Mouse (Mus musculus): ENCODE measurements around the gene Piezo1.

DNA sequence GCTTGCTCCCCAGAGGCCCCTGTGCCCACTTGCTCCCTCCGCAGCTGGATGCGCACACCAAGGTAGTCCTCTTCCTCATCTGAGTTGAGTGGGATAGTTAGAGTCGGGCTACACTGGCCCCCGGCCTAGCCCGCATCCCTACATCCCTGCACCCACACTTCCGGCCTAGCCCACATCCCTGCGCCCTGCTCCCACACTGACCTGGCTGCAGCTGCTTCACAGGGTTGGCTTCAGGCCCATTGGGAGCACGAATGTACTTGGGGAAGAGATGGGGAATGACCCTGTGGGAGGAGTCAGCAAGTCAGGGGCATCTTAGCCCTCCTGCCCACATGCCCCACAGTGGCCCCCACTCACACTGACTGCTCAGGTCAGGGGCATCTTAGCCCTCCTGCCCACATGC, 68.7 kb downstream of the Piezo1 start:
- TF ChIP-seq TAL1 (IDR thresholded peaks at IDR 0.05; ENCODE audit: low read length) (no peak), GATA1 (IDR thresholded peaks at IDR 0.05; ENCODE audit: low read length) (no peak)

Measured in erythroblast, embryonic 14.5 days (primary cell).